Mouse (Mus musculus): ENCODE results near the gene Cacng2.

DNA sequence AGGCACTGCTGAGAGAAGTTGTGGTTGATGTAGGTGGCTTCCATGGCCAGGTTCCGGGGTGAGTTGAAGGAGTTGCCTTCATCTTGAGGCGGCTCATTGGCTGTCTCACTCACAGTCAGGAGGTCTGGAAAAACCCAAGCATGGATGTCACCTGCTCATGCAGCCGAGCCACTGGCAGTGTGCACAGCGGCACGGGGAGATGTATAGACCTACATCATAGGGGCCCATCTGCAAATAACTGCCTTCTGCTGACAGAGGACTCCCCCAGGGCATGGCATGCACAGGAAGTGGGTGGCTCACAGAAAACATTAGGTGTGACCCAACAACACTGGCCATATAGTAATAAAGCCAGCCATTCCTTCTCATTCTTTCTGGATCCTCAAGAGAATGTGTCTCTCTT is 157.4 kb downstream of the Cacng2 start:
- TF ChIP-seq POLR2A (IDR thresholded peaks at IDR 0.05; ENCODE audit: borderline replicate concordance, extremely low read depth, low read depth, low read length) = no peak
- no peak for TF ChIP-seq CTCF (IDR thresholded peaks at IDR 0.05; ENCODE audit: insufficient read depth, low read length)

All from lung, adult 2 months (tissue).